Mouse (Mus musculus) stomach, embryonic 15.5 days (tissue): ENCODE measurements around the gene Pde10a. TPM values are rescaled to one million over a fixed set of nuclear protein-coding genes. Genes with fewer than 3 reads are reported as not detected.

Source experiments
- ATAC-seq: fragments of 200-750 bp; cut with Nextera tagmentation; 2 replicates; pipeline ENCODE4 v1.8.0; 2017; ENCODE audit warnings: low read depth, moderate number of reproducible peaks, moderate TSS enrichment; ENCODE audit not compliant: insufficient read depth, low FRiP score
- H3K27ac ChIP-seq: fragments of 300-500 bp; sonication (generic); 2 replicates; pipeline ENCODE4 v1.5.1; 2015; ENCODE audit warnings: mild to moderate bottlenecking, inconsistent platforms
- H3K27me3 ChIP-seq: fragments of 300-500 bp; sonication (generic); replicated peaks from 2 replicates; pipeline ENCODE4 v1.6.1; 2015; ENCODE audit warnings: inconsistent platforms
- H3K36me3 ChIP-seq: fragments of 300-500 bp; sonication (generic); 2 replicates; pipeline ENCODE4 v1.6.1; 2015; ENCODE audit warnings: inconsistent platforms
- H3K4me1 ChIP-seq: fragments of 300-500 bp; sonication (generic); 2 replicates; pipeline ENCODE4 v1.6.1; 2015; ENCODE audit warnings: inconsistent platforms
- H3K4me2 ChIP-seq: fragments of 300-500 bp; sonication (generic); 2 replicates; pipeline ENCODE4 v1.6.1; 2015; ENCODE audit warnings: mild to moderate bottlenecking, inconsistent platforms
- H3K4me3 ChIP-seq: fragments of 300-500 bp; sonication (generic); replicated peaks from 2 replicates; pipeline ENCODE4 v1.5.1; 2015; ENCODE audit warnings: inconsistent platforms
- H3K9ac ChIP-seq: fragments of 300-500 bp; sonication (generic); 2 replicates; pipeline ENCODE4 v1.6.1; 2015; ENCODE audit warnings: inconsistent platforms
- H3K9me3 ChIP-seq: fragments of 300-500 bp; sonication (generic); 2 replicates; pipeline ENCODE4 v1.6.1; 2016; ENCODE audit warnings: inconsistent platforms
- WGBS: fragments of 180-500 bp; shearing (Covaris S2); methylation state at CpG from one replicate; pipeline ENCODE4 v1.1.7; 2015; 5-methylcytosine and 5-hydroxymethylcytosine counted together
- polyA plus RNA-seq: library from polyadenylated mRNA; unstranded; fragments of >200 nt; fragmentation: Nextera tagmentation; extraction: Ambion mirVana; gene quantifications from 2 replicates; pipeline ENCODE4 v1.2.1, GENCODE M21; 2015

The Pde10a gene
- polyA plus RNA-seq, 1 experiment from 2014 or later, result 1.4 TPM

- Histone ChIP-seq H3K4me1 (peaks cover 9% of the 10 kb centered on the region; the same call in 1 of the 2 replicates), H3K36me3 (no peaks in the 10 kb centered on the region), H3K27ac (no peak overlapping the region), H3K9ac (no peak overlapping the region), H3K4me3 (no peak overlapping the region), H3K9me3 (no peaks in the 10 kb centered on the region), H3K4me2 (no peak overlapping the region), H3K27me3 (no peaks in the 10 kb centered on the region)
- WGBS, result 71% methylated on average over 8 of the region's 8 CpGs
- no peak for ATAC-seq
Observed at GRCm38 (mm10) chr17:8841094-8841493, 315.9 kb downstream of the Pde10a start.

DNA sequence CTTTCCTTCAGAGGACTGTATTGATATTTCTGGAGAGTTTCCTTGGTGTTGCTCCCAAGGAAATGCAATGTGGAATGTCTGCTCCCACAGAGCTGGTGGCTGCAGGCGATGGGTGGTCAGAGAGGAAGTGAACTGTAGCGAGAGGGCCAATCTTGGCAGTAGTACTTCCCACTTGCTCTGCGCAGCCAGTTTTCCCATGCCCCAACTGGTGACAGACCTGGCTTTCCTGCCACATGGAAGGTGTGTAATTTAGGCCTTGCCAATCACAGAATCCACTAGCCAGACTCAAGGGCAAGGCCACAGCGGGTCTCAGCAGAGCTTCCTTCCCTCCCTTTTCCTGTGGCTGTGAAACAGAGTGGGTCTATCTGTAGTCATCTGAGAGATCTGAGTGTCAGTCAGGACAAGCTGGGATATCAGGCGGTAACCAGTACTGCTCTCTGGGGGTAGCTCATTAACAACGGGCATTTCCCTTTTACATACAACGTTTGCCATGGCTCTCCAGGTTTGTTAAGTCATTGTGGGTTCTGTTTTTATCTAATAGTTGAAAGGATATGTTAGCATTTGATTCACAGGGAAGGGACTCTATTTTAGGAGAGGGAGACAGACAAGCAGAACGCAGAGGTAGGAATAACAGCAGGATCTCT is 316.8 kb downstream of the Pde10a start:
- H3K36me3 ChIP-seq, result no peaks in the 10 kb centered on the region
- WGBS, result 70% methylated on average over 8 of the region's 8 CpGs
- peaks cover 9% of the 10 kb centered on the region; the same call in 1 of the 2 replicates for H3K4me1 ChIP-seq
- no peak for ATAC-seq
- no peak overlapping the region for H3K9ac ChIP-seq
- H3K27me3 ChIP-seq, result no peaks in the 10 kb centered on the region
- no peaks in the 10 kb centered on the region for H3K9me3 ChIP-seq
- H3K27ac ChIP-seq, result no peak overlapping the region
- H3K4me3 ChIP-seq, result no peak overlapping the region
- H3K4me2 ChIP-seq, result no peak overlapping the region

DNA sequence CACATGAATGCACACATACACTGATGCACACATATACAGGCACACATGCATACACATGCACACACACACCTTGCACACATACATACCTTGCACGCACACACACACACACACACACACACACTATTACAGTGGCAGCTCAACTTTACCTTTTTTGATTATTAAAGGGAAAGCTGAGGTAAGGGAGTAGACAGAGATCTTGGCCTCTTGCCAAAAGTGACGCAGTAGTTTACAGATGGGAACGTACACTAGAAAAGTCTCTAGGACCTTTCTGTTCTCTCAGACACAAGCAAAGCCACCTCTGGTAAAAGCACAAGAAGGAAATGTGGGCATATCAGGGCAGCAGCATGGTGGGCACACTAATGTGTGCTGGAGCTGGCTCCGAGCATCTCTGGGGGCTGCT is 317.5 kb downstream of the Pde10a start:
- Histone ChIP-seq H3K36me3 (no peaks in the 10 kb centered on the region), H3K9ac (no peak overlapping the region), H3K4me2 (no peak overlapping the region), H3K4me1 (peaks cover 9% of the 10 kb centered on the region; the same call in 1 of the 2 replicates), H3K9me3 (no peaks in the 10 kb centered on the region), H3K27me3 (no peaks in the 10 kb centered on the region), H3K4me3 (no peak overlapping the region), H3K27ac (no peak overlapping the region)
- no peak for ATAC-seq
- 39% methylated on average over 4 of the region's 4 CpGs for WGBS

- H3K9ac ChIP-seq, result no peak overlapping the region
- 81% methylated on average over 7 of the region's 7 CpGs for WGBS
- H3K4me3 ChIP-seq, result no peak overlapping the region
- peak overlapping the region; percentile 16; the same call in 1 of the 2 replicates for H3K27ac ChIP-seq
- ATAC-seq, result peak; percentile 41; the same call in 1 of the 2 replicates
- no peak overlapping the region for H3K4me2 ChIP-seq
- no peaks in the 10 kb centered on the region for H3K27me3 ChIP-seq
- peaks cover 9% of the 10 kb centered on the region; the same call in 1 of the 2 replicates for H3K4me1 ChIP-seq
- no peaks in the 10 kb centered on the region for H3K9me3 ChIP-seq
- no peaks in the 10 kb centered on the region for H3K36me3 ChIP-seq
Observed at GRCm38 (mm10) chr17:8843941-8844340, 318.8 kb downstream of the Pde10a start.

GRCm38 (mm10) chr17:8846506-8846905 is 321.3 kb downstream of the Pde10a start:
- 0 out of 2 replicates have a peak, but pooled peaks cover 4% of the 10 kb centered on the region for H3K4me1 ChIP-seq
- no peak overlapping the region for H3K4me3 ChIP-seq
- H3K27ac ChIP-seq, result no peak overlapping the region
- H3K9ac ChIP-seq, result no peak overlapping the region
- ATAC-seq, result no peak
- H3K4me2 ChIP-seq, result no peak overlapping the region
- H3K9me3 ChIP-seq, result no peaks in the 10 kb centered on the region
- no peaks in the 10 kb centered on the region for H3K36me3 ChIP-seq
- 57% methylated on average over 6 of the region's 6 CpGs for WGBS
- no peaks in the 10 kb centered on the region for H3K27me3 ChIP-seq

DNA sequence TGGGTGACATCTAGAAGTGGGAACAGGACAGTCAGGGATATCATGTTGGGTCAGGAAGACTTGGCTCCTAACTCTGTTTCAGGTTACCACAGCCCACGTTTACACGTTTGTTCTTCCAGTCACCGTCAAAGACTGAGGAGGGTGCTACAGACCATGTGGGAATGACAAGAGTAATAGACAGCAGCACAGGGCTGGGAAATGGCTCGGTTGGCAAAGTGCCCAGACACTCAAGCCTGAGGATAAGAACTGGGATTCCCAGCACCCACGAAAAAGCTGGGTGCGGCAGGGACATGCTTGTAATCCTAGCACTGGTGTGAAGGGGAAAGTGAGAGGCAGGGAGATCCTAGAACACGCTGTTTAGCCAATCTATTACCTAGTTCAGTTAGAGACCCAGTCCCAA is 322.4 kb downstream of the Pde10a start:
- ATAC-seq, result no peak; the same call in 1 of the 2 replicates
- Histone ChIP-seq H3K4me1 (0 out of 2 replicates have a peak, but pooled peaks cover 4% of the 10 kb centered on the region), H3K36me3 (no peaks in the 10 kb centered on the region), H3K9me3 (no peaks in the 10 kb centered on the region), H3K4me2 (no peak overlapping the region), H3K4me3 (no peak overlapping the region), H3K27ac (no peak overlapping the region), H3K9ac (no peak overlapping the region), H3K27me3 (no peaks in the 10 kb centered on the region)
- WGBS, result 45% methylated on average over 7 of the region's 7 CpGs

- Histone ChIP-seq H3K27me3 (no peaks in the 10 kb centered on the region), H3K9me3 (no peaks in the 10 kb centered on the region), H3K4me2 (no peak overlapping the region), H3K27ac (no peak overlapping the region), H3K4me1 (peaks cover 6% of the 10 kb centered on the region), H3K9ac (no peak overlapping the region), H3K4me3 (no peak overlapping the region), H3K36me3 (no peaks in the 10 kb centered on the region)
- ATAC-seq, result no peak
- 92% methylated on average over 6 of the region's 6 CpGs for WGBS
Observed at GRCm38 (mm10) chr17:8851846-8852245, 326.7 kb downstream of the Pde10a start.

GRCm38 (mm10) chr17:8856430-8857371 is 331.5 kb downstream of the Pde10a start:
- WGBS, result 33% methylated on average over 22 of the region's 22 CpGs
- H3K4me2 ChIP-seq, result peak overlapping the region; percentile 43
- 0 out of 2 replicates have a peak, but pooled peaks cover 3% of the 10 kb centered on the region for H3K27me3 ChIP-seq
- H3K9ac ChIP-seq, result no peak overlapping the region
- peaks cover 13% of the 10 kb centered on the region for H3K4me1 ChIP-seq
- H3K4me3 ChIP-seq, result peak overlapping the region; percentile 20; the same call in 1 of the 2 replicates
- no peaks in the 10 kb centered on the region for H3K36me3 ChIP-seq
- H3K9me3 ChIP-seq, result no peaks in the 10 kb centered on the region
- no peak overlapping the region for H3K27ac ChIP-seq
- peak; percentile 43; the same call in 1 of the 2 replicates for ATAC-seq

DNA sequence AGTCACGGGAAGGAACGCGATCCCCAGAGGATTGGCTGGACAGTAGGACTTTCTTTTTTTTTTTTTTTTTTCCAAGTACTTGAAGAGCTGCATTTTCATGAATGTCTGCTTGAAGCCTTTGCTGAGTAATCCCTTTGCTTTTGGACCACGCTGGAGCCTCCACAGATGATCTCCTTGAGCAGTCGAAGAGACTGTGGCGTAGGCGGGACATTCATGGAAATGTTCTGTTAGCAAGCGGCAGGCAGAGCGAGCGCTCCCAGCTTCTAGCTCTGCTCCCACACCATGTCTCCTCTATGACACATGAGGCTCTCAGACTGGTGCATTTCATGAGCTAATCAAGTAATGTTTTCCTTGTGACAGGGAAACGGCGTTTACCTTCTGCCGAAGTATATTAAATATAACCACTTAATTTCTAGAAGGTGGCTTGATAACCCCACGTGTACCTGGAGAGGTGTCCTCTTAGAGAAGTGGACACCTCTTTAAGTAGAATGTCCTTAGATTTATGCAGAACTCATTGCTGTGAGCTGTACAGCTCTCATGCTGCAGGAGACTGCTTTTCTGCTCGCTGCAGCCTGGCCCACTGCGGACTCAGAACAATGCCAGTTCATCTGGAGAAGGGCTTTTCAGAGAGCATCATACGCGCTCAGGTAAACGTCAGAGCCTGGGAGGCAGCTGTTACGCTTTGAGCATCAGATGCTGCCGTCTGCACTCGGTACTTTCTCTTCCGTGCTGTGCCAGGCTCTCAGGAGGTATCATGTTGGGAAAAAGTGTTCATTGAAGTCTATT is 333.7 kb downstream of the Pde10a start:
- H3K9ac ChIP-seq, result no peak overlapping the region
- 0 out of 2 replicates have a peak, but pooled peaks cover 3% of the 10 kb centered on the region for H3K27me3 ChIP-seq
- no peaks in the 10 kb centered on the region for H3K36me3 ChIP-seq
- H3K9me3 ChIP-seq, result no peaks in the 10 kb centered on the region
- ATAC-seq, result no peak
- H3K27ac ChIP-seq, result no peak overlapping the region; the same call in 1 of the 2 replicates
- H3K4me3 ChIP-seq, result no peak overlapping the region
- H3K4me2 ChIP-seq, result no peak overlapping the region
- H3K4me1 ChIP-seq, result peaks cover 13% of the 10 kb centered on the region
- 69% methylated on average over 23 of the region's 23 CpGs for WGBS

- 29% methylated on average over 4 of the region's 4 CpGs for WGBS
- peaks cover 13% of the 10 kb centered on the region for H3K4me1 ChIP-seq
- H3K4me2 ChIP-seq, result no peak overlapping the region
- no peak overlapping the region for H3K4me3 ChIP-seq
- no peak for ATAC-seq
- H3K27me3 ChIP-seq, result 0 out of 2 replicates have a peak, but pooled peaks cover 3% of the 10 kb centered on the region
- H3K9me3 ChIP-seq, result no peaks in the 10 kb centered on the region
- H3K36me3 ChIP-seq, result no peaks in the 10 kb centered on the region
- no peak overlapping the region for H3K9ac ChIP-seq
- no peak overlapping the region; the same call in 1 of the 2 replicates for H3K27ac ChIP-seq
Observed at GRCm38 (mm10) chr17:8859489-8859888, 334.3 kb downstream of the Pde10a start.
